Comparison of ENCODE assay signal across 16 mouse cellular contexts in the genomic region with DNA sequence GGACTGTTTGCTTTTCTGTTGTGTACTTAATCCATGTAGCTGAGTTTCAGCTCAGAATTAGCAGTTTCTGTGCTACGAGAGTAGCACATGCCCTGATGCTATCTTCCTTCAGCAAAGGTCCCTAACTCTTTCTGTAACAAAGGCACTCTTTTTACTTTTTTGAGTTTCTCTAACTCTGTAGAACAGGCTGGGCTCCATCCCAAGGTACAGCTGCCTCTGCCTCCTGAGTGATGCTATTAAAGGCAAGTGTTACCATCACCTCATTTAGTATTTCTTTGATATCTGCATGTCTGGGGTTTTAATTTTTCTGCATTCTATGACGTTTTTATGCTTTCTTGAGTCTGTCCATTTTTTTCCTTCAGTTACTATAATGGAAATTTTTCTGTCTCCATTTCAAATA.
"Had no signal": no experiment of that assay in that cellular context is flagged by ENCODE, and none has a peak within 500 bp of the region (broad histone marks: within the 10 kb centered on the region; RNA-seq: fewer than 3 reads in every experiment).

No protein-coding gene starts in this region.

- H3K27me3 ChIP-seq: neural tube, embryonic 12.5 days; neural tube, embryonic 13.5 days; neural tube, embryonic 15.5 days; stomach, embryonic 15.5 days had no signal

- H3K27ac ChIP-seq: neural tube, embryonic 12.5 days; neural tube, embryonic 13.5 days; neural tube, embryonic 15.5 days; stomach, embryonic 15.5 days; stomach, postnatal 0 days had no signal

- DNase-seq: retina, postnatal 1 day; right cerebral cortex, postnatal 14 days; right cerebral cortex, postnatal 25 days; right cerebral cortex, postnatal 4 days; spleen, adult 18-20 months; thymus, adult 18-20 months; thymus, adult 2 months; thymus, postnatal 14 days; thymus, postnatal 25 days; thymus, postnatal 36 days; thymus, postnatal 4 days had no signal

- H3K9ac ChIP-seq: neural tube, embryonic 12.5 days; neural tube, embryonic 13.5 days; neural tube, embryonic 15.5 days; stomach, embryonic 15.5 days had no signal

- H3K4me2 ChIP-seq: neural tube, embryonic 12.5 days; neural tube, embryonic 13.5 days; neural tube, embryonic 15.5 days; stomach, embryonic 15.5 days had no signal

- H3K4me3 ChIP-seq: neural tube, embryonic 12.5 days; neural tube, embryonic 13.5 days; neural tube, embryonic 15.5 days; stomach, embryonic 15.5 days had no signal

- H3K36me3 ChIP-seq: neural tube, embryonic 12.5 days; neural tube, embryonic 13.5 days; neural tube, embryonic 15.5 days; stomach, embryonic 15.5 days had no signal

- H3K9me3 ChIP-seq: neural tube, embryonic 12.5 days; neural tube, embryonic 13.5 days; neural tube, embryonic 15.5 days; stomach, embryonic 15.5 days had no signal

- H3K4me1 ChIP-seq: neural tube, embryonic 12.5 days; neural tube, embryonic 13.5 days; neural tube, embryonic 15.5 days; stomach, embryonic 15.5 days had no signal
